Mouse (Mus musculus): ENCODE results near the gene Mrps10.
A peak's percentile ranks its signal among the peaks of the same experiment; 100 is the strongest.
"Not testable (repeated sequence)": the region's sequence is repeated elsewhere in the genome, so short reads cannot be mapped to it uniquely, and the experiment has no call there.

The Mrps10 gene

DNA sequence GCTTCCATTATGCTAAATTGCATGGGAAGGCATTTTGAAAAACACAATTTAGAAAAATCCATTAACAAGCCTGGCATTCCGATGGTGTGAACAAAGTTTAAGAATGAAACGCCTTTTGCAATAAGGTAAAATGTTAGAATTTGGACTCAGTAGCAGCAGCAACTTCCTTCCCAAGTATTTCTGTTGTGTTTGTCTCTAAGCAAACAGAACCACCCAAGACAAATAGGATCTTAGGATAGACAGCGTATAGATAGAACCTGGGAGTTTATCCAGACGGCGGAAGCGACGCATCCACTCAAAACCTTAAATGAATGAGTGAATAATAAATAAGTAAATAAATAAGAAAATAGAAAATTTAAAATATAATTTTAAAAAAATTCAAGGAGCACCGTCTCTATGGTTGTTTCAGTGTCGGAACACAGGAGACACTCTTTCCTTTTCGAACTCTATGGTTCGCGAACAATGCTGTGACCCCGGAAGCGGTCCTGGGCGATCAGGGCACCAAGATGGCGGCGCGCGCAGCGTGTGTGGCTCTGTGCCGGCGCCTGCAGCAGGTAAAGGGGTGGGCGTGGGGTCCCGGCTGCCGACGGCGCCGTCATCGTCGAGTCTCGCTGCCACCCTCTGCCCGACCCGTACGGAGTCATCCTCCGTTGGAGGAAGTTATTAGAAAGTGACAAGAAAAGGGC is at the start of gene Mrps10:
Gene Mrps10 (plus strand): TSS at position 487 of the 686 bp plus-strand sequence.
- DNase-seq = peak; percentile 87

- DNase-seq = no peak
Observed at GRCm38 (mm10) chr17:47318972-47319625, 49.6 kb upstream of the Mrps10 start.

DNA sequence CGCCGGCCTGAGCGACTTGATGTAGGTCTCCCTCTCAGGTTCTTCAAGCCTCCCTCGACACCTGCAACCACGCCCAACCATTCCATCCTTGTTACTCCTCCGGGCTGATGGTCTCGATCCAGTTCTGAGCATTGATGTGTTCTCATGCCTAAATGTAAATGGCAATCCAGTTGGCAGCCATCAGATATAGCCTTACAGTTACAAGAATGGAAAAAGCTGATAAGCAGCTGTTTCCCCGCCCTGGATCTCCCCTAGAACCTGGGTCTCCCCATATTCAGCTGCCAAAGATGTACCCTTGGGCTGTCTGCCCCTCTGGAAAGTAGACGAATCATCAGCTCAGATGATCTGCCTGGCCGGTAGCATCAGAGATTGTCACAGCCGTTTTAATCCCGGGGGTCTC is 48.9 kb upstream of the Mrps10 start:
- no peak for DNase-seq

DNA sequence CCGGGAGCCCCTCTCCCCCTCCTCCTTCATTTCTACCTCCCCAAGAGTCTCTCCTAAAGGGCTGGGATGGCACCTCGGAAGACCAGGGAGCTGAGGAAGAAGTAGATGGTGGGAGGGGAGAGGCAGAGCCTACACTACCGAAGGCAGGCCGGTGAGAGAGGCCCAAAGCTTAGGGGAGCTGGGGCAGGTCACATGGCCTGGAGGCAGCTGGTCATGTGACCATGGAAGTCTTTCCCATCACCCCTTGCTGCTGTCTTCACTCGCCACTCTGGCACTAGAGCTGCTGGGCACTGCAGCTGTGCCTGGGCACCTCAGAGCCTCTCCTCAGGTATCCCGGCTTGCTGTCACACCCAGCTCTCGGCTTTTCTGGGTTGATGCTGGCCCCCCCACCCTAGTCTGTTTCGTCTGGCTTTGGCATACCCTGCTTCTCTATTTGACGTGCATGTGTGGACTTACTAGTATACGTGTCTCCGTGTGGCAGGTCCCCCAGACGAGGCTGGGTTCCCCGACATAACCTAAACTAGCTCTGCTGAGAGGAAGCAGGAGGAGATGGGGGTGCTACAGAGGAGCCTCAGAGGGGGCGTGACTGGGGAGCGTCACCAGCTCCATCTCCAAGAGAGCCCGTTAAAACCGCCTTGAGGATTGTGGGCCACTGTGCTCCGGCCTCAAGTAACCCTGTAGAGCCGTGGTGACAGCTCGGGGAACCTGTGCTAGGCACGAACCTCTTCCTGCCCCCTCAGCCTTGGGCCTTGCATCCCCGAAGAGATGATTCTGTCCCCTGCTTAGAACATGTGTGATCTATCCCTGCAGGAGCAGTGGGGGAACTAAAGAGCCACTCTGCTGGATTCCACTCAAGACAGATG is 46.3 kb upstream of the Mrps10 start:
- no peak for DNase-seq

DNA sequence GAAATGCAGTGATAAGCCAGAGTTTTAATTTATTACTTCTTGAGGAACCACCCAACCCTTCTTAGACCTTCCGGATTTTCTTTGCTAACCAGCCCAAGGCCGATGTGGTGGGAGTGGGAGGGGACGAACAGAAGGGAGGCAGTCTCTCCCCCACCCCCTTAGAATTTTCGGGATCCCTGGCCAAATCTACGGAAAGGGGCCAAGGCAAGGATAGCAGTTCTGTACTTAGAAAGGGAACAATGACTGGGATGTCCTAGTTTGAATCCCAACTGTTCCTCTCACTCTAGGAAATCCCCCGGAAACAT is 45.7 kb upstream of the Mrps10 start:
- DNase-seq = no peak

- no peak for DNase-seq
Observed at GRCm38 (mm10) chr17:47327559-47327958, 41.1 kb upstream of the Mrps10 start.

GRCm38 (mm10) chr17:47327969-47328368 is 40.7 kb upstream of the Mrps10 start:
- DNase-seq = no peak

GRCm38 (mm10) chr17:47328552-47329343 is 39.9 kb upstream of the Mrps10 start:
- DNase-seq = no peak

DNA sequence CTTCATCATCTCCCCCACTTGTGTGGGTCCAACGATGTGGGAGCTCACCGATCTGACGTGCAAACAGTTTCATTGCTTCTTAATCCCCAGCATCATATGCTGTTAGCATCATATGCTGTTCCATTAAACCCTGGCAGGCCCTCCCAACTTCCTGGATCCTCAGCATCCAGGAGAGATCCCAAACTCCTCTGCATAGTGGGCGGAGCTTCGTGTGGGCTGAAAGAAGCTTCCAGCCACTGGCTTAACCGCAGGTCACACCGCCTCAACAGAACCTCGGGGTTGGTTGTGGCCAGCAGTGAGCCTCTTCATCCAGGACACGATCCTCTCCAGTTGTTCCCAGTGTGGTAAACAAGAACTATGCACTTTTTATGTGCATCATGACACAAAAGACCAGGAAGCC is 38.1 kb upstream of the Mrps10 start:
- DNase-seq = no peak

GRCm38 (mm10) chr17:47332001-47332611 is 36.6 kb upstream of the Mrps10 start:
- DNase-seq = no peak

- not testable (repeated sequence) for DNase-seq
Observed at GRCm38 (mm10) chr17:47332664-47333063, 36.0 kb upstream of the Mrps10 start.

- no peak for DNase-seq
Observed at GRCm38 (mm10) chr17:47333409-47333808, 35.3 kb upstream of the Mrps10 start.

DNA sequence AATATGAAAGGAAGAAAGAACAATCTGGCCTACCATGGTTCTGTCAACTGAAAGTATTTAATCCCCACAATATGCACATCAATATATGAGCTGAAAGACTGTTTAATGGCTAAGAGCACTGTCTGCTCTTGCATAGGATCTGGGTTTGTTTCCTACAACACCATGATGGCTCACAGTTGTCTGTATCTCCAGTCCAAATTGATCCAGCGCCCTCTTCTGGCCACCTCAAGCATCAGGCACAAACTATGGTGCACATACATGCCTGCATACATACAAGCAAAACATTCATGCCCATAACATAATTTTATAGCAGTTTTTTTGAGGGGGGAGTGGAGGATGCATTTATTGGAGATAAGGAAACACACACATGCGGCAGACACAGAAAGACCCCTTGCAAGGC is 25.6 kb upstream of the Mrps10 start:
- no peak for DNase-seq

DNA sequence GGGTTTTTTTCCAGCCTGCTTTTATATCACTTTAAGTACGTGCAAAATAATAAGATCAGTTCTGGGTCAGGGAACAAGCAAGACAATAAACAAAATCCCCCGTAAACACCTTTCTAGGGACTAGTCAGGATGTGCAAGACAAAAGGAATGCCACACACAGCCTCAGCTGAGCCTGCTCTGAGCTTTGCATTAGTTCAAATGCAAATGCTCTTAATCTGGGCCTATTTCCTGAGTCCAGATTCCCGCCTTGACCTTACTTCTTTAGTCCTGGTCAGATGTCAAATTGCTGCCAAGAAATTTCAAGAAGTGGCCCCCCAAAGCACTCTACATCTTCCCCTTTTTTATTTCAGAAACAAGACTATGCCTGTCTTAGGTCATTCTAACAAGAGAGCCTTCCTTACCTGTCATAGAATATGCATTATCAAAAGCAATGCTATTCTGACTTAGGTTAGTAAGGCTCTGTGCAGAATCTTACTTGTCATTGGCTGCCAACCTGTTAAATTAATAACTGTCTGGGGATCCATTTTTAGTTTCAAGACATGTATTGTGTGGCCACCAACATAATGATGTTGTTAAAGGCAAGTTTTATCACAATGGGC is 18.9 kb upstream of the Mrps10 start:
- DNase-seq = no peak

DNA sequence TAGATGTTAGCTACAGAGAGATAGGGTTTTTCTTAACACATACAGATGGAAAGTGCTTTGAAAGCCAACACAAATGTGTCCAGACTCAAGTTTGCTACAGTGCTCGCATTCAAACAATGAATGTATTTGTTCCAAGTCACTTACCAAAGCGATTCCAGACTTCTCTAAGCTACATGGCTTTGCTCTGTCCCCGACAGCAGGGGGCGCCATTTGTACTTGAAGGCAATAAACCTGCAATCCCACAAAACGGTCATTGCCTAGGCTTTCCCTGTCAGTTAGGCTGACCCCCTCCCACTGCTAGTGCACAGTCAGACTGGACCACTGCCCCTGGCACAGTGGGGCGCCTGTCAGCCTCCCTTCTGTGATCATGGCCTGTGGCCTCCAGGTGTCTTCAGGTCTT is 8.7 kb upstream of the Mrps10 start:
- no peak for DNase-seq

DNA sequence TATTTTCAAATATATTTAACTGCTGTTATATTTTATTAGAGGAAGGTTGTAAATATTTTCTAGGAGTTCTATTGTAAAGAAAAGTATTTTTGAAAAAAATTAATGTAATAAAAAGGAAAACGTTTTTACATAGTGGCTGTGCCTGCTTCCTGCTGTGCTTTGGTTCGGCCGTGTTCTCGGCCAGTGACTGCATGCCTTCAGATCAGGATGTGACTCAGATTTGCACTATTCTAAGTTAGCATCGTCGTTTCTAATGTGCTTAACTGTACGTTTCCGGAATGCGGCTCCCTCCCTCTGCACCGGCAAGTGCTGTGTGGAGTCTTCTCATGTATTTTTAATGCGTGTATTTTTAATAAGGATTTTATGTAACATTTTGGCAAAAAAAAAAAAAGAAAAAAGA is 7.3 kb upstream of the Mrps10 start:
- no peak for DNase-seq

DNA sequence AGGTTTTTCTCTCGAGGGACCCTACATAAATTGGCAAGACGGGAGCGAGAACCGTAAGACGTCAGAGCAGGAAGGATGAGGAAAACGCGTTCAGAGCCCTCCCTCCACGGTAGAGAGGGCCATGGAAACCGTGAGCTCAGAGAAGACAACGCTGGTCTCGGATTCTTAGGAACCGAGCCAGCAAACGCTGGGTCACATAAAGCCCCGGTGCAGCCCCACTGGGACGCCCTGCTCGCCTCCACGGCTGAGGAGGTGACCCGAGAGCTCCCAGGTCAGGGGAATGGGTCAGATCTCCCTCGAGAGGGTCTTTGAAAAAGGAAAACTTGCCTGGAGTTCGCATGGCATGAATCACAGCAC is 378 bp downstream of the Mrps10 start:
- no peak for DNase-seq

DNA sequence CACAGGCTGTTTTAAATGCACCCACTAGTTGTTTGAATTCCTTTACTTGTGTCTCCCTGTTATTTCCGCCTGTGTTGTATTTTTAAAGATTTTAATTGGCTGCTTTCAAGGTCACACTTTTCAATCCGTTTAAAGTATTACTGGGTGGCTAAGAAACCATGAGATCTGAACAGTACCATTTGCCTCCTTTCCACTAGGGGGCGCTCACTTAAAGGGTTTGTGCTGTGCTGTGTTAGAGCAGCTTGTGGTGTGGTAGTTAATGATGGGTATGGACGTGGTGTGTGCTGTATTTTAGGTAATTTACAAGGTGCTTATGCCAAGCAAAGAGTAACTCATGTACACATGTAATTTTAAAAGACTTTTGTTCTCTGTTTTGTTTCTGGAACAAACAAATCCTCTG is 2.8 kb downstream of the Mrps10 start:
- no peak for DNase-seq

DNA sequence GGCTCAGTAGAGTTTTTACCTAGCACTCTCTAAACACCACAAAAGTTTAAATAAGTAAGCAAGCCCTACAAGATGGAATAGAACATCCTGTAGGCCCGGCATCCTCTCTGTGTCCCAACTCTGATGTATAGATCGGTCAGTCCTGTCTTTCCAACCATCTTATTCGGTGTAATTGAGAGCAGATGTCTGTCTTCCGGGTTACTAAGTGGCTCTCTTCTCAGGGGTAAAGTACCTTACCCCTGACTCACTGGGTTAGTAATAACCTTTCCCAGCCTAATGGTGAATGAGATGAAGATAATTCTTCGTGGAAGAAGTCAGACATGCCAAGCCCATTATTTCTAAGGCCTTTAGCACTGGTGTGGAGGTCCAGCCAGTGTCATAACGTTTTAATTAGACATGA is 5.3 kb downstream of the Mrps10 start:
- no peak for DNase-seq

- no peak for DNase-seq
Observed at GRCm38 (mm10) chr17:47376779-47377280, 8.1 kb downstream of the Mrps10 start.

- no peak for DNase-seq
Observed at GRCm38 (mm10) chr17:47378133-47378532, 9.4 kb downstream of the Mrps10 start.

GRCm38 (mm10) chr17:47381917-47382316 is 13.2 kb downstream of the Mrps10 start:
- no peak for DNase-seq
